Mouse (Mus musculus) embryonic fibroblast, embryonic 13.5 days (primary cell): Measurements from ENCODE around the gene Gm49510. TPM values are rescaled to one million over a fixed set of nuclear protein-coding genes. Genes with fewer than 3 reads are reported as not detected.

Source experiments
- H3K27ac ChIP-seq: 2 replicates; pipeline ENCODE4 v1.5.1; 2012; ENCODE audit warnings: low read length, control low read depth, inconsistent platforms; ENCODE audit not compliant: insufficient read depth
- H3K4me1 ChIP-seq: 2 replicates; pipeline ENCODE4 v1.6.1; 2011; ENCODE audit warnings: low read length; ENCODE audit not compliant: control insufficient read depth, insufficient read depth
- H3K4me3 ChIP-seq: 2 replicates; pipeline ENCODE4 v1.5.1; 2011; ENCODE audit warnings: mild to moderate bottlenecking, control low read depth, low read length; ENCODE audit not compliant: insufficient read depth
- CTCF ChIP-seq: IDR thresholded peaks from 2 replicates; pipeline ENCODE4 v1.5.1; 2011; ENCODE audit warnings: mild to moderate bottlenecking, control low read depth, low read length, moderate library complexity, borderline replicate concordance; ENCODE audit not compliant: insufficient read depth
- POLR2A ChIP-seq: IDR thresholded peaks from 2 replicates; pipeline ENCODE4 v1.6.1; 2011; ENCODE audit warnings: low read depth, mild to moderate bottlenecking, control low read depth, low read length, moderate library complexity
- polyA plus RNA-seq: library from polyadenylated mRNA; stranded (reverse); fragments of >200 nt; gene quantifications from 2 replicates; pipeline ENCODE4 v1.2.4, GENCODE M21; 2011; ENCODE audit warnings: low read depth; ENCODE audit not compliant: missing spikeins, insufficient read length

Gm49510 gene
- 0.61 TPM in 1 of 2 replicates, not detected in the other for polyA plus RNA-seq

- peak within 1 kb of the TSS; percentile 91 for H3K4me3 ChIP-seq
- peak within 1 kb of the TSS; percentile 35 for H3K27ac ChIP-seq
- no peaks in the 10 kb centered on the region for H3K4me1 ChIP-seq
- TF ChIP-seq POLR2A (no peak), CTCF (no peak)
Observed at GRCm38 (mm10) chr15:78899409-78899739, at the start of gene Gm49510. Gene Gm49510, plus strand, starts transcription at chr15:78899667.

GRCm38 (mm10) chr15:78850059-78850824 lies 49.2 kb upstream of the Gm49510 start:
- Histone ChIP-seq H3K27ac (no peak overlapping the region), H3K4me1 (peaks cover 5% of the 10 kb centered on the region; the same call in 1 of the 2 replicates), H3K4me3 (no peak overlapping the region)
- TF ChIP-seq CTCF = no peak
- no peak for TF ChIP-seq POLR2A

GRCm38 (mm10) chr15:78850944-78851343 lies 48.5 kb upstream of the Gm49510 start:
- no peaks in the 10 kb centered on the region for H3K4me1 ChIP-seq
- TF ChIP-seq CTCF (no peak), POLR2A (no peak)

GRCm38 (mm10) chr15:78851505-78852153 lies 47.8 kb upstream of the Gm49510 start:
- TF ChIP-seq CTCF (peak; percentile 71), POLR2A (no peak)
- Histone ChIP-seq H3K4me3 (no peak overlapping the region), H3K27ac (no peak overlapping the region)

More at GRCm38 (mm10) chr15:78850944-78851343, 48.5 kb upstream of the Gm49510 start:
- Histone ChIP-seq H3K27ac (no peak overlapping the region), H3K4me3 (no peak overlapping the region)

GRCm38 (mm10) chr15:78855303-78855965 lies 44.0 kb upstream of the Gm49510 start, which contains the start of gene Lgals2:
Gene Lgals2, minus strand, starts transcription at chr15:78855529.
- no peak within 1 kb of the TSS for H3K27ac ChIP-seq
- no peak within 1 kb of the TSS for H3K4me3 ChIP-seq
- no peak for TF ChIP-seq CTCF
- no peak for TF ChIP-seq POLR2A
- no peaks in the 10 kb centered on the region for H3K4me1 ChIP-seq

More at GRCm38 (mm10) chr15:78851505-78852153, 47.8 kb upstream of the Gm49510 start:
- no peaks in the 10 kb centered on the region for H3K4me1 ChIP-seq

GRCm38 (mm10) chr15:78857009-78857408 lies 42.5 kb upstream of the Gm49510 start:
- no peak overlapping the region for H3K27ac ChIP-seq
- no peaks in the 10 kb centered on the region for H3K4me1 ChIP-seq
- H3K4me3 ChIP-seq = no peak overlapping the region
- TF ChIP-seq POLR2A = no peak
- no peak for TF ChIP-seq CTCF

GRCm38 (mm10) chr15:78859311-78859710 lies 40.2 kb upstream of the Gm49510 start:
- Histone ChIP-seq H3K27ac (no peak overlapping the region), H3K4me1 (no peaks in the 10 kb centered on the region), H3K4me3 (no peak overlapping the region)
- TF ChIP-seq POLR2A (no peak), CTCF (no peak)

GRCm38 (mm10) chr15:78859714-78860113 lies 39.8 kb upstream of the Gm49510 start:
- TF ChIP-seq CTCF = no peak
- no peak for TF ChIP-seq POLR2A
- Histone ChIP-seq H3K4me1 (no peaks in the 10 kb centered on the region), H3K4me3 (no peak overlapping the region), H3K27ac (no peak overlapping the region)

- H3K27ac ChIP-seq = no peak overlapping the region
- H3K4me3 ChIP-seq = no peak overlapping the region
- H3K4me1 ChIP-seq = no peaks in the 10 kb centered on the region
- TF ChIP-seq CTCF = no peak
- no peak for TF ChIP-seq POLR2A
Observed at GRCm38 (mm10) chr15:78862280-78862679, 37.2 kb upstream of the Gm49510 start.

GRCm38 (mm10) chr15:78863154-78863553 lies 36.3 kb upstream of the Gm49510 start:
- Histone ChIP-seq H3K4me1 (0 out of 2 replicates have a peak, but pooled peaks cover 2% of the 10 kb centered on the region), H3K4me3 (no peak overlapping the region), H3K27ac (no peak overlapping the region)
- TF ChIP-seq CTCF (no peak), POLR2A (no peak)
